Mouse (Mus musculus): ENCODE results near the gene Gm20388.
A peak's percentile ranks its signal among the peaks of the same experiment; 100 is the strongest.

Gm20388 gene

DNA sequence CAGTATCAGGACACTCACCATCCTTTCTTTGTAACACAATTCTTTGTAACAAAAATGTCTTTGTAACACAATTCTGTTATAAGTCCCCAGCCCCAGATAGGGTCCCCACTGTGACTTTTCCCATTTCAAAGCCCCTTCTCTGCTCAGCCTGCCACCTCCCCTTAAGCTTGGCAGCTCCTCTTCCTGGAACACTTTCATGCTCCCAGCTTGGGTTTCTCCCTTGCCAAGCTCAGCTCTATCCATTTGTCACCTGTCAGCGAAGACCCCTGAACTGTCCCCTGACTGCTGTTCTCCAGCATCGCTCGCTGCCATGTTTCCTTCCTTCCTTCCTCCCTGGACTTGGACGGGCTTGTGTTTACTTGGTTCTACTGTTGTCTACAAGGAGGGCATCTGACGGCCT, 2447.0 kb downstream of the Gm20388 start:
- DNase-seq (ENCODE audit: low spot score in 2 of 2): no peak

DNA sequence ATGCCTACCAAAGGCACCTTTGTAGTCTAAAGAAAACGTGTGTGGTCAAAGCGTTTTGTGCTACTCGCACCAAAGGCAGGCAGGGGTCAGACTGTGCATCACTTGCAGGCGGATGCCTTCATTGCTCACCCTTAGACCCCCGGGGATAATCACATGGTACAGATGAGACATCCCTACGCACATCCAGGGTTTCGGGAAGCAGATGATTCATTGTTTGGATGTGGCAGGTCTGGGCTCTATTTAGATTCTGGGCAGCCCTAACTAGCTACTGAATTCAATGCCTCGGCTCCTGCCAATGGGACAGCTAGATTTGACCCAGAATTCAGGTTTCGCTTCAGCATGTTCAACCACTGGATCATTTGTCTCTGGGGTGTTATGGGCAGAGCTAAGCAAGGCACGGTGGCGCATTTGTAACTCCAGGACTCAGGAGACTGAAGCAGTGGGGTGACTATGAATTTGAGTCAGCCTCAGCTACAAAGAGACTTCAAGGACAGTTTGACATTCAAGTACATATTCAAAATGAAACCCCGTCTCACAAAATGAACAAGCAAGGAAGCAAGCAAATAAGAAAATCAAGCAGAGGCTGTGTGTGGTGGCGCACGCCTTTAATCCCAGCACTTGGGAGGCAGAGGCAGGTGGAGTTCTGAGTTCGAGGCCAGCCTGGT, 2448.6 kb downstream of the Gm20388 start:
- no peak for DNase-seq (ENCODE audit: low spot score in 2 of 2)

DNA sequence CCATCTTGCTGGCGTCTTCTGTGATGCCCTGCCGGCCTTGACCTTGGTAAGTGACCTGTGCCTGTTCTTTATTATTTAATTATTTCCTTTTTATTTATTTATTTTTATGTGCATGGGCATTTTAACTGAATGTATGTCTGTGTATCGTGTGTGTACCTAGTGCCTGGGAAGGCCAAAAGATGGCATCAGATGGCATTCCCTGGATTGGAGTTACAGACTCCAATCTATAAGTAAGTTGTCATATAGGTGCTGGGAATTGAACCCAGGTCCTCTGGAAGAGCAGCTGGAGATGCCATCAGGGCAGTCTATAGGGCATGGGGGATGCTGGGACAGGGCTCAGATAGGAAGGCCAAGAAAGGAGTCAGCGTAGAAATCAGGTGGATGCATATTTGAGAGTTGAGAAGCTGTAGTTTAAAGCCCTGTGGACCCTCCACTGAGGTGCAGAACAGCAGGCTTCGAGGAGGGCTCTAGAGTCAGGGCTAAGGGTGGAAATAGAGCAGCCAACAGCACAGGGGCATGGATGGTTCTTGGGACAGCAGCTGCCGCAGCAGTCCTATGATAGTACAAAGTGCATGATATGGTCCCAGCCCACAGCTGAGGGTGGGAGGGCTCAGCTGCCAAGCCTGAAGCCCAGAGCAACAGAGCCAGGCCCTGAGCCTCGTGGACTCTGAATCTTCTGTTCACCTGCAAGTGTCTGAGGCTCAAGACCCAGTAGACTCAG, 2450.2 kb downstream of the Gm20388 start, which contains the start of gene Trhr2:
Gene Trhr2, minus strand, starts transcription at position 51 of the 721 bp plus-strand sequence.
- DNase-seq (ENCODE audit: low spot score in 2 of 2): no peak

DNA sequence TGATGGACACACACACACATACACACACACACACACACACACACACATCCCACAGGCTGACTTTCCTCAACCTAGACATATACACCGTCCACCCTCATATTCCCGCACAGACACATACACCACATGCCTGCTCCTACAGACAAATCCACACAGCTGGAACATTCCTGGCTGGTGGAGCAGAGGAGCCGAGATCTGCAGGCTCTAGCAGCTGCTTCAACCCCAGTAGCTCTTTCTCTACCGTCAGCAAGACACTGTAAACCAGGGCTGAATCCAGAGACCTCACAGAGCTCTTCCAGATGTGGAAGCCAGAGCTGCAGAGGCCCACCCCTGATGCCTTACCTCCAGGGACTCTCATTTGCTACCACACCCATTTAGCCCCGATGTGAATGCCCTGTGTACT, 2451.6 kb downstream of the Gm20388 start:
- DNase-seq (ENCODE audit: low spot score in 2 of 2): no peak

DNA sequence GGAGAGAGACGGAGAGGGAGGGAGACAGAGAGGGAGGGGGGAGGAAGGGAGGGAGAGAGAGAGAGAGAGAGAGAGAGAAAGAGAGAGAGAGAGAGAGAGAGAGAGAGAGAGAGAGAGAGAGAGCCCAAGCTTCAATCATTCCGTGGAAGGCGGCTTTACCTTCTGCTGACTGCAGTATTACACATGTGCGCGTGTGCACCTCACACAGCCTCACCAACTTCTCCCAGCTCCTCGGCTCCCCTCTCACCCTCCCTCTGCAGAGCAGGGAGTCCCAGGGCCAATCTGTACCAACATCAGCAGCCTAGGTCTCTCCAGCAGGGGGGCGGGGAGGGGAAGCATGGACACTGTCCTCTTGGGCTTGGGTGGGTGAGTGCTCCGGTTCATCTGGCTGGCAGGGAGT, 2452.3 kb downstream of the Gm20388 start:
- no peak for DNase-seq (ENCODE audit: low spot score in 2 of 2)

- DNase-seq (ENCODE audit: low spot score in 2 of 2): no peak
These were observed 2457.9 kb downstream of the Gm20388 start for GRCm38 (mm10) chr8:122368494-122368893.

DNA sequence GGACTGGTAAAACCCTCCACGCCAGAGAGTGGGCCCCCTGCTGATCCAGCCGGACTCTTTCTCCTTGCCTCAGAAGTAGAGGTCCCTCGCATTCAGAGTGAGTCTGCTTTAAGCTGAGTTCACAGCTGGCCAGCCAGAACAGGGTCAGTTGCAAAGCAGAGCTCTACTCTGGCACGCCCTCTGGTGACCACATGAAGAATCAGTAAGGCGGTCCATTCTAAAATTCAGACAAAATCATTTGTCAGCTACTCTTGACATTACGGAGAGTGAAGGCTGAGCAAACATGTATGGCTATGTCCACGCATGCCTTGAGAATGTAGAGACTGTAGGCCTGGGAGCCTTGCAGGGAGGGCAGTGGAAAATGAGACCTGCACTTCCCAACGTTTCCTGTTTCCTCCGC, 2459.0 kb downstream of the Gm20388 start:
- peak; percentile 64 to 87 for DNase-seq (ENCODE audit: low spot score in 2 of 2)

DNA sequence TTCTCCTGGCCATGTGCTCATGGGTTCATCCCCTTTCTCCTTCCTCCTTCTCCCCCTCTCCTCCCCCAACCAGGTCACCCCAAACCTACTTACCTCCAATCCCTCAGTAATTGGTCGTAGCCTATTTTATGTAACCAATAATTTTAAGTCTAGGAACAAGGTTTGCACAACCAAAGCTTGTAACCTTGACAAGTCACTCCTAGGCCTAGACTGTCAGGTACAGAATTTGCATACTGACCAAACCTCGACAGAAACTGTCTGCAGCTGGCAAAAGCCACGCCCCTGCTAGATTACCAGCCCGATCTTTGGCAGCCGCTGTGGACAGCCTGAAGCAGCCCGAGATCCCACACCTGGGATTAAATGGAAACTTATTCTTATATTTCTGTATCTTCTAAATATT, 2461.1 kb downstream of the Gm20388 start:
- DNase-seq (ENCODE audit: low spot score in 2 of 2): no peak

- DNase-seq (ENCODE audit: low spot score in 2 of 2): no peak
These were observed 2464.7 kb downstream of the Gm20388 start for GRCm38 (mm10) chr8:122375320-122375719.

DNA sequence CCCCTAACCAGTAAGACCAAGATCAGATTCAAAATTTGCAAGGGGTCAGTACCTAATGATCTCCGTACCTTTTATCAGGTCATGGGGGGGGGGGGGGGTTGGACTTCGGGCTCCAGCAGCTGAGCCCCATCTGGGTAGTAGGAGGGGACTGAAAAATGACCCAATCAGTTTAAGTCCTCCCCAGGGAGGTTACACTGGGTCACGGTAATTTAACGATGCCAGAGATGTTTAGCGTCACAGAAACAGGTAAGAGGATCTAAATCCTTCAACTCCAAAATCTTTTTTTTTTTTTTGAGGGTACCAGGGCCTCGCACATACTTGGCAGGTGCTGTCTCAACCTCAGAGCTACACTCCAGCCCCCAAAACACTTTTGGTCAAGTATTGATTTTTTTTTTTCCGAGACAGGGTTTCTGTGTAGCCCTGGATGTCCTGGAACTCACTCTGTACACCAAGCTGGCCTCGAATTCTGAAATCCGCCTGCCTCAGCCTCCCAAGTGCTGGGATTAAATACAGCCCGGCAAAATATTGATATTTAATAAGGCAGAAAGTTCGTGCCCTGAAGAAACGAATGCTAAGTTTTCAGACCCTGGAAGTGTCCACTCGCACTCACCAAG, 2465.2 kb downstream of the Gm20388 start:
- no peak for DNase-seq (ENCODE audit: low spot score in 2 of 2)

- peak; percentile 99 to 100 for DNase-seq (ENCODE audit: low spot score in 2 of 2)
These were observed 2466.0 kb downstream of the Gm20388 start, which contains the start of gene Zc3h18 for GRCm38 (mm10) chr8:122376365-122377231. Gene Zc3h18, plus strand, starts transcription at chr8:122376609.

- DNase-seq (ENCODE audit: low spot score in 2 of 2): no peak
These were observed 2472.4 kb downstream of the Gm20388 start for GRCm38 (mm10) chr8:122383039-122383438.

DNA sequence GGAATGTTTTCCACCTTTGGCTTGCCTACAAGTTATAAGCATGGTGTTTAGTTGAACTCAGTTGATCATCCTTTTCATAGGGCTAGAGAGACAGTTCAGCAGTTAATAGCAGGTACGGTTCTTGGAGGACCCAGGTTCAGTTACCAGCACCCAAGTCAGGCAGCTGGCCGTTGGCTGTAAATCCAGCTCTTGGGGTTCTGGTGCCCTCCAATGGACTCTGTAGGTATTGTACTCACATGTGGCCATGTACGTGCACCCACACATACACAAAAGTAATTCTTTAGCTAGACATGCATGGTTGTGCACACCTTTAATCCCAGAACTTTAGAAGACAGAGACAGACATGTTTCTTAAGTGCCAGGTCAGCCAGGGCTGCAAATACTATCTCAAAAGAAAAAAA, 2478.7 kb downstream of the Gm20388 start:
- no peak for DNase-seq (ENCODE audit: low spot score in 2 of 2)

- DNase-seq (ENCODE audit: low spot score in 2 of 2): no peak
These were observed 2480.1 kb downstream of the Gm20388 start for GRCm38 (mm10) chr8:122390758-122391157.

DNA sequence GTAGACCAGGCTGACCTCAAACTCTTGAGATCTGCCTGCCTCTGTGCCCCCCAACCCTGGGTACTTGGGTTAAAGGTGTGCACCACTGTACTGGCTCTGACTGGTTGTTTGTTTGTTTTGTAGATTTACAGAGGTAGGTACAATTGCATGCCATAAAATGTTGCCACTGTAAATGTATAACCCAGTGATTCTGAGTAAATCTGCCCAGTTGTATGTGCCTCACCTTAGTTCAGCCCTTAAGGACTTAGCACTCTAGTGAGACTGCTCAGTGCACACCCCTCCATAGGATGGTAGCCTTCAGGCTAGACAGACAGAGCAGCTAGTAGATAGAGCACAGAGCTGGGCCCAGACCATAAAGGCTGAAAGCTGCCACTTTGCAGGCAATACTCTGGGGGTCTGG, 2483.1 kb downstream of the Gm20388 start:
- DNase-seq (ENCODE audit: low spot score in 2 of 2): no peak

GRCm38 (mm10) chr8:122395291-122395690, 2484.7 kb downstream of the Gm20388 start:
- no peak for DNase-seq (ENCODE audit: low spot score in 2 of 2)

DNA sequence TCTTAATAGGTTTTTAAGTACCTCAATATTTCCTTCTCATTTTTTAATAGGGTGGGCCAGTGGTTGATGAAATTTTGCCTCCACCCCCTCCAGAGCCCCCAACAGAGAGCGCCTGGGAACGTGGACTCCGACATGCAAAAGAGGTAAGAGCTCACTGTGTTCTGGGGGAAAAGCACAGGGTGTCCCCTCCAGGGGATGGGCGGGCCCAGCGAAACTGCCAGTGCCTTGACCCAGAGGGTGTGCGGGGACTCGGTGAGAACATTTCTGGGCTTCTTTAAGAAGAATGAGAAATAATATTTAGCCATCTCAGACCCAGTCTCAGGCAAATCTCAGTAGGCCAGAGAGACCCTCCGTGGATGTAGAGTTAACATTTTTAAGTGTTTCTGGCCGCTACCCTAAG, 2487.5 kb downstream of the Gm20388 start:
- no peak for DNase-seq (ENCODE audit: low spot score in 2 of 2)

DNA sequence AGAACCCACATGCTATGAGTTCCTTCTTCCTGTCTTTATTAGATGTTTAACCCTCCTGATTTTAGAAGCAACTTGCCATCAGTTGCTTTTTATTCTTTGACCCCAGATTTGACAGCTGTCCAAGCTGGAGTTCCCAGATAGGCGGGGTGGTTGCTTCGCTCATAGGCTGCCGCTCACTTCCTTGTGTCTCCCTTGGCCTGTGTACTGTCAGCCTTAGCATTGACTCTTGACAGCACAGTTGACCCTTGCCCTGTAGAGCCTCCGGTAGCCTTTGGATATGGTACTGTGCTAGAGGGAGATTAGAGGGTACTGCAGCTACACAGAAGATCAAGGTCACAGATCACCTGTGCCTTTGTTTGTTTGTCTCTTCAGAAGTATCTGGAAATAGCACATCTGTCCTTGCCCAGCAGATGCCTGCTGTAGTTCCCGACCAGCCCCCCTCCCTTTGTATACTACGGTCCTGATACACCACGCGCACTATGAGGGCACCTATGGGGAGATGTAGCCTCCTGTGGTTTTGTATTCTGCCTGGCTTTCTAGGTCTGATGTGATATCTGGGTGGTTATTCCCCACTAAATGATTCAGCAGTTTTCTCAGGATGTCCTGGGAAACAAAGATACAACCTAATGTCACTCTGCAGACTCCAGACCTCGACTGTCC, 2494.6 kb downstream of the Gm20388 start:
- no peak for DNase-seq (ENCODE audit: low spot score in 2 of 2)

DNA sequence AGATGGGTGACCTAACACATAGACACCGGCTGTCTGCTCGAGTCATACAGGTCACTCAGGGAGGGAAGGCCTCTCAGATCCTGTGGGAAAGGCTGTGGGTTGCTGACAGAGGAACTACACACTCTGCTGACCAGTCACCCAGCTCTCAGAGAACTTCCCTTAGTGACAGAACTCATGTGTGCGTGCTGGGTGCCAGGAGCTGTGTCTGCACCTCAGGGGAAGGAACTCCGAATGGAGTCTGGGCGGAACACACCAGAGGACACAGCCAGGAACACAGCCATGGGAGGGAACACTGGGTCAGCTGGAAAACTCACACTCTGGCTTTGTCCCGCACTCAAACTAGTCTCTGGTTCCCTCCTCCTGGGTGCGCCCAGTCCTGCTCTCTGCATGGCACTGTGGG, 2497.0 kb downstream of the Gm20388 start:
- no peak for DNase-seq (ENCODE audit: low spot score in 2 of 2)

DNA sequence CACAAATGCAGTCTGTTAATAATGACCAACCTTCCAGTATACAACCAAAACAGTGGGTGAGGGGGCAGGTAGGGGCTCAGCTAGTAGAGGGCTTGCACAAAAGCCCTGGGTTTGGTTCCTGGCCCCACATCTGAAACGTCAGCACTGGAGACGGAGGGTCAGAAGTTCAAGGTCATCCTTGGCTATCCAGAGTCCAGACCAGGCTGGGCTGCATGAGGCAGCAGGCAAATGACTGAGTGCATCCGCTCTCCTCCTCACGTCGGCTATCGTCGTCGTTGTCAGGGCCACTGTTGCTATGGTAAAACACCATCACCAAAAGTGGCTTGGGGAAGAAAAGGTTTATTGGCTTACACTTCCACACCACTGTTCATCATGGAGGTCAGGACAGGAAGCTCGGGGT, 2503.7 kb downstream of the Gm20388 start:
- DNase-seq (ENCODE audit: low spot score in 2 of 2): no peak

DNA sequence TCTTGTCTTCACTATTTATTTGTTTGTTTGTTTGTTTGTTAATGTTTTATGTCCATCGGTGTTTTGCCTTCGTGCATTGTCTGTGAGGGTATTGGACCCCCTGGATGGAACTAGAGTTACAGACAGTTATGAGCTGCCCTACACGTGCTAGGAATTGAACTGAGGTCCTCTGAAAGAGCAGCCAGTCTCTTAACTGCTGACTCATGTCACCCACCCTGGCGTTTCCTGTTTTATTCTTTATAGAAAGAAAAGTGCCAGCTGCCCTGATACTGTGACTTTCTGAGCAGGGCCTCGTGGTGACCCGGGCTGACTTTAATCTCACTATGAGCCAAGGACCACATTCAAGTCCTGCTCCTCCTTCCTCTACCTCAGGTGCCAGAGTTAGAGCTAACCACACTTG, 2504.9 kb downstream of the Gm20388 start:
- DNase-seq (ENCODE audit: low spot score in 2 of 2): no peak
